Mouse (Mus musculus) hematopoietic multipotent progenitor cell, adult 10-12 weeks (in vitro differentiated cells): ENCODE measurements around the gene Ceacam11. TPM values are rescaled to one million over a fixed set of nuclear protein-coding genes. Genes with fewer than 3 reads are reported as not detected.

ENCODE experiments used
- polyA plus RNA-seq: library from polyadenylated mRNA; stranded (reverse); fragments of >175 nt; gene quantifications from 2 replicates; pipeline ENCODE4 v1.2.3, GENCODE M21; 2012; ENCODE audit warnings: low replicate concordance

Ceacam11 gene
- polyA plus RNA-seq, result not detected in 2 replicates

DNA sequence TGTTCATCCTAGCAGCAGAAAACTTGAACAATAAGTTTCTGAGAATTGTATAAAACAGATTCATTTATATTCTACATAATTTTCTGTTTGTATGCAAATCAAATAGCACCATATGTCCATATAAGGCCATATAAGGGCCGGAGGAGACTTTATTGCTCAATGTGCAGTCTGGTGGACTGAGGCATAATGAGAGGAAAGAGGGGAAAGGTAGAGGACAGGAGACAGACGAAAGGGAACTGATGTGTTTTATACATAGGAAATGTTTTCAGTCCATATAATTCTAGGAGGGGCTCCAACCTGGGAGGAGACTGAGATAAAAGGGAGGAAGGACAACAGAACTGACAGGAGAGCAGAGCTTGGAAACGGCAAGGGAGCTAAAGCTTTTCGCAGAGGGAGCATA, at the start of gene Ceacam11:
Gene Ceacam11 (plus strand): TSS at position 301 of the 400 bp plus-strand sequence.

DNA sequence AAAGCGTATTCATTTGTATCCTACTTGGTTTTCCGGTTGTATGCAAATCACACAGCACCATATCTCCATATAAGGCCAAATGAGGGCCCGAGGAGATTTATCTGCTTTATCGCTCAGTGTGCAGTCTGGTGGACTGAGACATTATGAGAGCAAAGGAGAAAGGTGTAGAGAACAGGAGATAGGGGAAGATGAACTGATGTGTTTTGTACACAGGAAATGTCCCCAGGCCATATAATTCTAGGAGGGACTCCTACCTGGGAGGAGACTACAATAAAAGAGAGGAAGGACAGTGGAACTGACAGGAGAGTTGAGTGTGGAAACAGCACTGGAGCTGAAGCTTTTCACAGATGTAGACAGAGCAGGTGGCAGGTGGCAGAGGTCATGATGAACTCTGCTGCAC, 37.7 kb downstream of the Ceacam11 start, which contains the start of gene Ceacam13:
Gene Ceacam13 (plus strand): TSS at position 301 of the 400 bp plus-strand sequence.

Other genes starting within 250 kb of the Ceacam11 start
- not detected in 2 replicates for gene Ceacam14, start 159.5 kb upstream of the Ceacam11 start, polyA plus RNA-seq
- not detected in 2 replicates for gene Gm5155, start 100.4 kb upstream of the Ceacam11 start, polyA plus RNA-seq
- not detected in 2 replicates for gene Ceacam13, start 37.8 kb downstream of the Ceacam11 start, polyA plus RNA-seq
- gene Ceacam12, start 93.8 kb downstream of the Ceacam11 start, polyA plus RNA-seq, result not detected in 2 replicates
- not detected in 2 replicates for gene Igfl3, start 204.4 kb downstream of the Ceacam11 start, polyA plus RNA-seq